Mouse (Mus musculus) limb, embryonic 14.5 days (tissue): ENCODE data around the gene Pskh1. TPM values are rescaled to one million over a fixed set of nuclear protein-coding genes. Genes with fewer than 3 reads are reported as not detected.

Source experiments
- ATAC-seq: fragments of 200-750 bp; cut with Nextera tagmentation; 2 replicates; pipeline ENCODE4 v1.8.0; 2017; ENCODE audit warnings: low read depth, moderate number of reproducible peaks, moderate TSS enrichment; ENCODE audit not compliant: low FRiP score
- DNase-seq: peaks from one replicate; pipeline ENCODE4 v3.0.0-alpha.2; 2015; ENCODE audit warnings: low spot score
- H3K27ac ChIP-seq: fragments of 300-500 bp; sonication (generic); replicated peaks from 2 replicates; pipeline ENCODE4 v1.5.1; 2014; ENCODE audit warnings: low read depth, mild to moderate bottlenecking, low read length, moderate library complexity, mixed read lengths
- H3K27me3 ChIP-seq: fragments of 300-500 bp; sonication (generic); 2 replicates; pipeline ENCODE4 v1.6.1; 2014; ENCODE audit warnings: low read length, mixed read lengths; ENCODE audit not compliant: control insufficient read depth, insufficient read depth
- H3K36me3 ChIP-seq: fragments of 300-500 bp; sonication (generic); 2 replicates; pipeline ENCODE4 v1.6.1; 2014; ENCODE audit warnings: mild to moderate bottlenecking, low read length, moderate library complexity, mixed read lengths; ENCODE audit not compliant: control insufficient read depth, insufficient read depth
- H3K4me1 ChIP-seq: fragments of 300-500 bp; sonication (generic); 2 replicates; pipeline ENCODE4 v1.6.1; 2014; ENCODE audit warnings: antibody characterized with exemption, low read length, mixed read lengths; ENCODE audit not compliant: control insufficient read depth, insufficient read depth
- H3K4me2 ChIP-seq: fragments of 300-500 bp; sonication (generic); replicated peaks from 2 replicates; pipeline ENCODE4 v1.6.1; 2014; ENCODE audit warnings: low read depth, mild to moderate bottlenecking, low read length, moderate library complexity; ENCODE audit not compliant: severe bottlenecking
- H3K4me3 ChIP-seq: fragments of 300-500 bp; sonication (generic); replicated peaks from 2 replicates; pipeline ENCODE4 v1.5.1; 2014; ENCODE audit warnings: low read length
- H3K9ac ChIP-seq: fragments of 300-500 bp; sonication (generic); 2 replicates; pipeline ENCODE4 v1.6.1; 2014; ENCODE audit warnings: mild to moderate bottlenecking, low read depth, low read length, moderate library complexity; ENCODE audit not compliant: severe bottlenecking
- H3K9me3 ChIP-seq: fragments of 300-500 bp; sonication (generic); 2 replicates; pipeline ENCODE4 v1.6.1; 2016; ENCODE audit warnings: low read length; ENCODE audit not compliant: control insufficient read depth
- POLR2A ChIP-seq: fragments of 200-500 bp; IDR thresholded peaks from 2 replicates; pipeline ENCODE4 v1.8.0; 2012; ENCODE audit warnings: inconsistent platforms, mild to moderate bottlenecking, moderate library complexity, borderline replicate concordance; ENCODE audit not compliant: insufficient read depth, insufficient read length; ENCODE audit errors: extremely low read depth
- WGBS: fragments of 180-500 bp; shearing (Covaris S2); extraction: QIAGEN DNeasy Blood & Tissue Kit; methylation state at CpG from one replicate; pipeline ENCODE4 v1.1.7; 2014; 5-methylcytosine and 5-hydroxymethylcytosine counted together
- polyA plus RNA-seq, 2 experiments: library from polyadenylated mRNA; depleted of rRNA in 1 of 2; stranded (reverse) in 1 of 2; unstranded in 1 of 2; fragments of >200 nt; fragmentation: Nextera tagmentation in 1 of 2; extraction: Ambion mirVana in 1 of 2; gene quantifications; 2 replicates each; pipeline versions ENCODE4 v1.2.1 to v1.2.3; 2012 to 2014

Pskh1 gene
- polyA plus RNA-seq (2012; rRNA removed) (57.2 and 82.7 TPM in 2 replicates), polyA plus RNA-seq (2014; fragmentation: Nextera tagmentation; extraction: Ambion mirVana) (33.1 and 37.6 TPM in 2 replicates)

GRCm38 (mm10) chr8:105900180-105900940, at the start of gene Pskh1:
Pskh1 (plus strand) TSS chr8:105900441.
- peak within 1 kb of the TSS; percentile 94 for H3K4me3 ChIP-seq
- peak; percentile 94 for ATAC-seq
- no peaks in the 10 kb centered on the region for H3K27me3 ChIP-seq
- peak within 1 kb of the TSS; percentile 66 for H3K4me2 ChIP-seq
- peak; percentile 84; the same call in 1 of the 2 replicates for TF ChIP-seq POLR2A
- WGBS = under 1% methylated on average over 66 of the region's 68 CpGs
- H3K9ac ChIP-seq = peak within 1 kb of the TSS; percentile 99
- H3K4me1 ChIP-seq = peaks cover 5% of the 10 kb centered on the region; the same call in 1 of the 2 replicates
- no peaks in the 10 kb centered on the region for H3K9me3 ChIP-seq
- peak within 1 kb of the TSS; percentile 88 for H3K27ac ChIP-seq
- peaks cover 6% of the 10 kb centered on the region for H3K36me3 ChIP-seq
- peak; percentile 92 for DNase-seq

DNA sequence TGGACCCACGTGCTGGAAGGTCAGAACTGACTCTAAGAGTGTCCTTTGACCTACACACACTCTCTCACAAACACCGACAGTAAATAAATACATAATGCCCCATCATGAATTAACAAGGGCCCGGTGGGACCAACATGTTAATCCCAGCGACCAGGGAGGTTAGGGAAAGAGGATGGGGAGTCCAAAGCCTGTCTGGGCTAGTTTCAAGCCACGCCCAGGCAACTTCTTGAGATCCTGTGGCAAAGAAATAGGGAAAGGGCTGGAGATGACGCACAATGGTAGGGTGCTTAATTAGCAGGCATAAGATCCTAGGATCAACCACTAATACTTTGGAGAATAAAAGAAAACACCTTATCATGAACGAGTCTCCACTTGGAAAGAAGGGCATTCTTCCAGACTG, 49.6 kb upstream of the Pskh1 start:
- no peak overlapping the region for H3K27ac ChIP-seq
- H3K4me2 ChIP-seq = peak overlapping the region; percentile 33
- no peak overlapping the region; the same call in 1 of the 2 replicates for H3K4me3 ChIP-seq
- DNase-seq (no peak), ATAC-seq (no peak)
- no peak for TF ChIP-seq POLR2A
- no peaks in the 10 kb centered on the region for H3K9me3 ChIP-seq
- H3K9ac ChIP-seq = 0 out of 2 replicates have a peak overlapping the region, but pooled peaks have one; percentile 6
- WGBS = 77% methylated on average over 7 of the region's 7 CpGs
- no peaks in the 10 kb centered on the region for H3K27me3 ChIP-seq
- H3K4me1 ChIP-seq = peaks cover 6% of the 10 kb centered on the region; the same call in 1 of the 2 replicates
- H3K36me3 ChIP-seq = peaks cover 36% of the 10 kb centered on the region

GRCm38 (mm10) chr8:105851651-105852143, 48.5 kb upstream of the Pskh1 start:
- peak overlapping the region; percentile 70 for H3K4me3 ChIP-seq
- ATAC-seq (peak; percentile 85), DNase-seq (peak; percentile 97)
- WGBS = under 1% methylated on average over 34 of the region's 34 CpGs
- peaks cover 26% of the 10 kb centered on the region for H3K36me3 ChIP-seq
- no peaks in the 10 kb centered on the region for H3K9me3 ChIP-seq
- peaks cover 13% of the 10 kb centered on the region for H3K4me1 ChIP-seq
- H3K27ac ChIP-seq = peak overlapping the region; percentile 66
- peak; percentile 97; the same call in 1 of the 2 replicates for TF ChIP-seq POLR2A
- H3K4me2 ChIP-seq = peak overlapping the region; percentile 69
- peak overlapping the region; percentile 71 for H3K9ac ChIP-seq
- no peaks in the 10 kb centered on the region for H3K27me3 ChIP-seq

DNA sequence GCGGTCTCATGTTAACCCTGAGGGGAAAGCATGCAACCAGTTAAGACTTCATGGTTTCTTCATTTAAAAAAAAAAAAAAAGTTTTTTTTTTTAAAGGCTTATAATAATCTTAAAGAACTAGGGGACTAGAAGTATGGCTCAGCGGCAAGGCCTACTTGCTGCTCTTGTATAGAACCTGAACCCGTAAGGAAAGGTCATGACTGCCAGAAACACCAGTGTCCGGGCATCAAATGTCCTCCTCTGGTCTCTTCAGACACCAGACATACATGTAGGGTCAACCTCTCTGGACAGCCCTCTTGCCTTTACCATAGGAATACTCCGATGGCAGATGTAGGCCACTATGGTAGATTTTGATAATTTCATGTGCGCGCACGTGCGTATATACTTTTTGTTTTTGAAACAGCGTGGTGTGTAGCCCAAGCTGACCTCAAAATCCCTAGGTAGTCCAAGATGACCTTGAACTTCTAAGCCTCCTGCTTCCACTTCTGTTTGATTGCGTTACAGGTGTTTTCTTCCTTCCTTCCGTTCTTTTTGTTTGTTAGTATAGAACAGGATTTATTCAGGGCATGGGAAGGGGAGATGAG, 48.0 kb upstream of the Pskh1 start:
- Histone ChIP-seq H3K9me3 (no peaks in the 10 kb centered on the region), H3K27ac (peak overlapping the region; percentile 66; the same call in 1 of the 2 replicates), H3K9ac (no peak overlapping the region), H3K27me3 (no peaks in the 10 kb centered on the region), H3K4me3 (peak overlapping the region; percentile 70), H3K4me2 (no peak overlapping the region; the same call in 1 of the 2 replicates), H3K4me1 (peaks cover 19% of the 10 kb centered on the region), H3K36me3 (peaks cover 20% of the 10 kb centered on the region)
- ATAC-seq = no peak
- WGBS = 80% methylated on average over 12 of the region's 12 CpGs
- DNase-seq = no peak
- TF ChIP-seq POLR2A = no peak

- no peak for DNase-seq
- peaks cover 26% of the 10 kb centered on the region for H3K4me1 ChIP-seq
- H3K27me3 ChIP-seq = no peaks in the 10 kb centered on the region
- 92% methylated on average over 3 of the region's 3 CpGs for WGBS
- no peak within 1 kb of the TSS for H3K4me2 ChIP-seq
- no peak for ATAC-seq
- H3K27ac ChIP-seq = no peak within 1 kb of the TSS
- H3K36me3 ChIP-seq = peaks cover 16% of the 10 kb centered on the region
- no peaks in the 10 kb centered on the region for H3K9me3 ChIP-seq
- no peak within 1 kb of the TSS for H3K9ac ChIP-seq
- no peak within 1 kb of the TSS; the same call in none of the 2 replicates for H3K4me3 ChIP-seq
- TF ChIP-seq POLR2A = no peak
Observed at GRCm38 (mm10) chr8:105853178-105853577, 47.1 kb upstream of the Pskh1 start, which contains the start of gene Cenpt. Cenpt (minus strand) TSS chr8:105853278.
